ENCODE assay signal across 31 mouse cellular contexts in genomic region chr7:91199372-91199771, GRCm38 (mm10).
A peak's percentile ranks its signal among the peaks of the same experiment; 100 is the strongest.
DNase-seq lines count a peak whose midpoint lies in the region; ATAC-seq and TF ChIP-seq lines count a peak whose summit lies in the region.
"Had no signal": no experiment of that assay in that cellular context is flagged by ENCODE, and none has a peak within 500 bp of the region (broad histone marks: within the 10 kb centered on the region; RNA-seq: fewer than 3 reads in every experiment).

No protein-coding gene starts in this region.

- no peaks in the 10 kb centered on the region for H3K4me1 ChIP-seq in forebrain, postnatal 0 days (ENCODE audit: insufficient read depth)
- H3K4me1 ChIP-seq in forebrain, embryonic 11.5 days (replicated peaks; ENCODE audit: control insufficient read depth, insufficient read depth, low read length) = no peaks in the 10 kb centered on the region
- H3K4me1 ChIP-seq: embryonic facial prominence, embryonic 13.5 days; forebrain, embryonic 10.5 days; heart, embryonic 12.5 days; heart, embryonic 15.5 days; hindbrain, embryonic 10.5 days; hindbrain, embryonic 13.5 days; intestine, embryonic 15.5 days had no signal

- no peak overlapping the region for H3K4me3 ChIP-seq in forebrain, postnatal 0 days (ENCODE audit: low read depth, low read length)
- H3K4me3 ChIP-seq in forebrain, embryonic 11.5 days (ENCODE audit: low read depth, low read length) = no peak overlapping the region
- H3K4me3 ChIP-seq: embryonic facial prominence, embryonic 13.5 days; forebrain, embryonic 10.5 days; gastrocnemius, adult 2 months; heart, embryonic 12.5 days; heart, embryonic 15.5 days; hindbrain, embryonic 10.5 days; hindbrain, embryonic 13.5 days; intestine, embryonic 15.5 days had no signal

- DNase-seq in forebrain, postnatal 0 days = peak; percentile 19
- no peak for DNase-seq in forebrain, embryonic 11.5 days (ENCODE audit: low spot score)
- DNase-seq in layer of hippocampus, adult 9-11 months = peak; percentile 24
- DNase-seq in layer of hippocampus, adult 8-10 months (ENCODE audit: low spot score in 2 of 2) = no peak
- peak; percentile 24 for DNase-seq in right cerebral cortex, adult 18-20 months
- no peak for DNase-seq in right cerebral cortex, postnatal 25 days
- DNase-seq in telencephalon, adult 2 months (ENCODE audit: low read depth, low spot score) = peak; percentile 74
- DNase-seq in cerebellum, adult 11-12 months = no peak
- DNase-seq: adrenal gland, postnatal 10 days; adrenal gland, postnatal 36 days; B cell, adult 2 months; cerebellum, adult 11 months; cerebellum, adult 8-10 months; cerebellum, postnatal 10 days; gastrocnemius, adult 2 months; gastrocnemius, postnatal 14 days; heart, adult 18-20 months; heart, postnatal 10 days; heart, postnatal 36 days had no signal

- ATAC-seq in forebrain, postnatal 0 days = peak; percentile 53
- ATAC-seq in forebrain, embryonic 11.5 days (replicated peaks; ENCODE audit: low FRiP score) = no peak
- ATAC-seq: forebrain, embryonic 14.5 days; hindbrain, embryonic 16.5 days; intestine, embryonic 15.5 days; Patski had no signal

- H3K9me3 ChIP-seq in forebrain, postnatal 0 days (ENCODE audit: low read length) = no peaks in the 10 kb centered on the region
- H3K9me3 ChIP-seq in forebrain, embryonic 11.5 days (ENCODE audit: control insufficient read depth, low read length) = no peaks in the 10 kb centered on the region
- H3K9me3 ChIP-seq: embryonic facial prominence, embryonic 13.5 days; forebrain, embryonic 10.5 days; G1E; heart, embryonic 12.5 days; heart, embryonic 15.5 days; hindbrain, embryonic 10.5 days; hindbrain, embryonic 13.5 days; intestine, embryonic 15.5 days had no signal

- H3K36me3 ChIP-seq in forebrain, postnatal 0 days (ENCODE audit: insufficient read depth) = no peaks in the 10 kb centered on the region
- H3K36me3 ChIP-seq in forebrain, embryonic 11.5 days (ENCODE audit: control insufficient read depth, insufficient read depth, low read length) = no peaks in the 10 kb centered on the region
- H3K36me3 ChIP-seq: embryonic facial prominence, embryonic 13.5 days; forebrain, embryonic 10.5 days; G1E; heart, embryonic 12.5 days; heart, embryonic 15.5 days; hindbrain, embryonic 10.5 days; hindbrain, embryonic 13.5 days; intestine, embryonic 15.5 days had no signal

- WGBS in forebrain, postnatal 0 days = 74% methylated on average over 1 of the region's 1 CpGs
- 96% methylated on average over 1 of the region's 1 CpGs for WGBS in forebrain, embryonic 11.5 days

- H3K4me2 ChIP-seq in forebrain, postnatal 0 days (ENCODE audit: low read depth) = no peak overlapping the region
- no peak overlapping the region for H3K4me2 ChIP-seq in forebrain, embryonic 11.5 days (ENCODE audit: low read depth, low read length, severe bottlenecking)
- H3K4me2 ChIP-seq: embryonic facial prominence, embryonic 13.5 days; heart, embryonic 12.5 days; heart, embryonic 15.5 days; hindbrain, embryonic 13.5 days; intestine, embryonic 15.5 days had no signal

- no peak for TF ChIP-seq CTCF in forebrain, postnatal 0 days (IDR thresholded peaks at IDR 0.05; ENCODE audit: low read depth)

- no peak overlapping the region for H3K27ac ChIP-seq in forebrain, postnatal 0 days (ENCODE audit: low read depth, low read length)
- H3K27ac ChIP-seq in forebrain, embryonic 11.5 days (ENCODE audit: low read depth, low read length) = no peak overlapping the region
- H3K27ac ChIP-seq: embryonic facial prominence, embryonic 13.5 days; forebrain, embryonic 10.5 days; gastrocnemius, adult 2 months; heart, embryonic 15.5 days; hindbrain, embryonic 10.5 days; hindbrain, embryonic 13.5 days; intestine, embryonic 15.5 days had no signal

- no peak overlapping the region for H3K9ac ChIP-seq in forebrain, postnatal 0 days
- H3K9ac ChIP-seq in forebrain, embryonic 11.5 days (ENCODE audit: low read length) = no peak overlapping the region
- H3K9ac ChIP-seq: embryonic facial prominence, embryonic 13.5 days; heart, embryonic 12.5 days; heart, embryonic 15.5 days; hindbrain, embryonic 13.5 days; intestine, embryonic 15.5 days had no signal

- no peaks in the 10 kb centered on the region for H3K27me3 ChIP-seq in forebrain, postnatal 0 days (ENCODE audit: insufficient read depth, low read length)
- no peaks in the 10 kb centered on the region for H3K27me3 ChIP-seq in forebrain, embryonic 11.5 days (ENCODE audit: control insufficient read depth, insufficient read depth, low read length)
- H3K27me3 ChIP-seq: CH12.LX; embryonic facial prominence, embryonic 13.5 days; heart, embryonic 12.5 days; heart, embryonic 15.5 days; hindbrain, embryonic 13.5 days; intestine, embryonic 15.5 days; Patski had no signal

Comparison
In these comparisons a context has a peak if more than half of its experiments do, and no peak if none do; other contexts are left out.
1. DNase-seq: peak in forebrain, postnatal 0 days (single experiment), layer of hippocampus, adult 9-11 months (single experiment), right cerebral cortex, adult 18-20 months (single experiment) and telencephalon, adult 2 months (single experiment); none in forebrain, embryonic 11.5 days (single experiment), layer of hippocampus, adult 8-10 months (0 of 2), right cerebral cortex, postnatal 25 days (single experiment) and cerebellum, adult 11-12 months (single experiment).